Mouse (Mus musculus) macrophage (primary cell): ENCODE data around the gene Klhl31. TPM values are rescaled to one million over a fixed set of nuclear protein-coding genes. Genes with fewer than 3 reads are reported as not detected.

Source experiments
- H3K27ac ChIP-seq: fragments of 350-480 bp; formaldehyde crosslinking; 2 replicates; pipeline ENCODE4 v1.9.0; 2021
- H3K36me3 ChIP-seq: fragments of 350-480 bp; formaldehyde crosslinking; 2 replicates; pipeline ENCODE4 v1.9.0; 2021; ENCODE audit errors: inconsistent target
- H3K4me3 ChIP-seq: fragments of 350-480 bp; formaldehyde crosslinking; 2 replicates; pipeline ENCODE4 v1.9.0; 2021; ENCODE audit errors: inconsistent target
- H3K79me2 ChIP-seq: fragments of 350-480 bp; formaldehyde crosslinking; 2 replicates; pipeline ENCODE4 v1.9.0; 2021; ENCODE audit errors: inconsistent target
- WGBS: methylation state at CpG from one replicate; pipeline ENCODE4 v1.1.7; 2026; ENCODE audit warnings: inconsistent platforms; ENCODE audit not compliant: missing documents; 5-methylcytosine and 5-hydroxymethylcytosine counted together
- polyA plus RNA-seq: library from polyadenylated mRNA; stranded (reverse); fragments of 250-400 nt; gene quantifications from 3 replicates; pipeline ENCODE4 v1.2.4, GENCODE M21; 2018; ENCODE audit warnings: inconsistent platforms

Klhl31 gene
- polyA plus RNA-seq, 1 experiment from 2014 or later: not detected

DNA sequence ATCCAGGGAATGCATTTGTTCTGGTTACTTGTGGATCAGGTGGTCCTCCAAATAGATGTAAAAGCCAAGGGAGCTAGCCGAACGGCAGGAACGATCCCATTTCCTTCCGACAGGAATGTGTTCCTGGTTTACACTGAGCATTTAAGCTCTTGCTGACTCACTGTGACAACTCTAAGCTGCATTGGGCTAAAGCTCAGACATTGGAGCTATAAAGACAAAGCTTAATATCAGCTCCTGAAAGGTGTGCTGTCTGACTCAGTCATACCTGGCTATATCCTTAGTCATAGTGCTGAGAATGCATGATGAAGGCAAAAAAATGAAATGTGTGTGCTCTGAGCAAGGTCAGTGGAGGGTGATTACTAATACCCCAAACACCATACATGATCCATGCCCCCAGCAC is 67.8 kb downstream of the Klhl31 start:
- no peaks in the 10 kb centered on the region for H3K79me2 ChIP-seq
- H3K27ac ChIP-seq: no peak overlapping the region
- H3K36me3 ChIP-seq: no peaks in the 10 kb centered on the region
- no peak overlapping the region for H3K4me3 ChIP-seq
- 88% methylated on average over 4 of the region's 4 CpGs for WGBS

DNA sequence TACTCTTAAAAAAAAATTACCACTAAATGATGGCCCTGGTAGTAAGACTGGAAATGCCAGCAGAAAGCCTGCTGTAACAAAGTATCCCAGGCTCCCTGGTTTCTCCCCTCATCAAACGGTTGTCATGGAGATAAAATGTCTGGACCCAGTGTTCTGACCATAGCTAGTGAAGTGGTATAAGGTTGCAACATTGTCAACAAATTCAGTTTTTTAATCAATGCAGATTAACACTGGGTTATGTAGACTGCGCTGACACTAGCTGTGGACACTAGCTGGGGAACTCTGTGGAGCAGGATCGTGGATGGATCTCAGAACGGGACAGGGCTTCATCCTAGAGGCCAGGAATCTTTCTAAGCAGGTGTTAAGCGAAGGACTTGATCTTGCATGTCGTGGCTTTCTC is 70.2 kb downstream of the Klhl31 start:
- no peaks in the 10 kb centered on the region for H3K79me2 ChIP-seq
- no peak overlapping the region for H3K4me3 ChIP-seq
- WGBS: 92% methylated on average over 6 of the region's 6 CpGs
- no peaks in the 10 kb centered on the region for H3K36me3 ChIP-seq
- no peak overlapping the region for H3K27ac ChIP-seq

GRCm38 (mm10) chr9:77707433-77708139 is 71.3 kb downstream of the Klhl31 start:
- H3K79me2 ChIP-seq: no peaks in the 10 kb centered on the region
- H3K27ac ChIP-seq: no peak overlapping the region
- WGBS: 95% methylated on average over 9 of the region's 9 CpGs
- H3K36me3 ChIP-seq: no peaks in the 10 kb centered on the region
- no peak overlapping the region for H3K4me3 ChIP-seq

GRCm38 (mm10) chr9:77708950-77709349 is 72.7 kb downstream of the Klhl31 start:
- Histone ChIP-seq H3K27ac (no peak overlapping the region), H3K79me2 (no peaks in the 10 kb centered on the region), H3K4me3 (no peak overlapping the region), H3K36me3 (no peaks in the 10 kb centered on the region)
- 8% methylated on average over 5 of the region's 5 CpGs for WGBS

Other genes starting within 250 kb of the Klhl31 start
- gene Lrrc1, start 91.6 kb upstream of the Klhl31 start, polyA plus RNA-seq: 0.48 to 0.92 TPM (median 0.83 TPM) in 3 replicates
- gene Gclc, start 118.0 kb downstream of the Klhl31 start, polyA plus RNA-seq: 10.9 to 28.5 TPM (median 22.3 TPM) in 3 replicates